Mouse (Mus musculus): ENCODE results near the gene Fam107b. TPM values are rescaled to one million over a fixed set of nuclear protein-coding genes. Genes with fewer than 3 reads are reported as not detected.

Fam107b gene
- polyA plus RNA-seq, 1 experiment = 0.32 TPM

DNA sequence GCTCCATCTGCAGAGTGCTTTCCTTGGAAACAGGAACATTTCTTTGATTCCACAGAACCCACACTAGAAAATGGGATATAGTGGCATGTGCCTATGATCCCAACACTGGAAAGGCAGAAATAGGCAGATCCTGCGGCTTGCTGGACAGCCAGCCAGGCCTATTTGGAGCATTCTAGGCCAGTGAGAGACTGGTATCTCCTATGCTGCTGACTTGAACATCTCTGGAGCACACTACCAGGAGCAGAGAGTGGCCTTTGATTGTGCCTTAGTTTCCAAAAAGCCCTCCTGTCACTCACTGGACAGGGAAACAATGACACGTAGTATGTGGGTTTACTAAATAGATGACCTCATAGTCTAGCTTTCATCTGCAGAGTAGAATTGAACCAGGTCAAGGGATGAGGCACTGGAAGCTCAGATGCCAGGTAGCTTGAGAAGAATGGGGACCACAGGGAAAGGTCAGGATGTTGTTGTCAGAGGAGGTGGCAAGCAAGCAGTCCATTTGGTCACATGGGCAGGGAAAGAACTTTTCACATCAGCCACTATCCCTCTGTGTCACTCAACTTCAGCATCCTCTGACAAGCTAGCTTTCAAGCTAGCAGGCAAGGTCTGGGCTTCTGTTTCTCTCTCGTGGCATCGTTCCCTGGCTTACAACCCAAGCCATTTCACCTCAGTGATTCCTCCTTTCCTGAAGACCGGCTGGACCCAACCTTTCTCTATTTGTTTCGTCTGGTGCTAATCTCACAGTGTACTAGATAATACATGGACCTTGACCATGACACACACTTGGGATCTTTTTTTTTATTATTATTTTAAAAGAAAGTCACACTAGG, 20.0 kb downstream of the Fam107b start:
- no peak for TF ChIP-seq GATA1 (IDR thresholded peaks at IDR 0.05; ENCODE audit: low read length)

- no peak for TF ChIP-seq GATA1 (IDR thresholded peaks at IDR 0.05; ENCODE audit: low read length)
Measured at GRCm38 (mm10) chr2:3590916-3591197, 20.6 kb downstream of the Fam107b start.

DNA sequence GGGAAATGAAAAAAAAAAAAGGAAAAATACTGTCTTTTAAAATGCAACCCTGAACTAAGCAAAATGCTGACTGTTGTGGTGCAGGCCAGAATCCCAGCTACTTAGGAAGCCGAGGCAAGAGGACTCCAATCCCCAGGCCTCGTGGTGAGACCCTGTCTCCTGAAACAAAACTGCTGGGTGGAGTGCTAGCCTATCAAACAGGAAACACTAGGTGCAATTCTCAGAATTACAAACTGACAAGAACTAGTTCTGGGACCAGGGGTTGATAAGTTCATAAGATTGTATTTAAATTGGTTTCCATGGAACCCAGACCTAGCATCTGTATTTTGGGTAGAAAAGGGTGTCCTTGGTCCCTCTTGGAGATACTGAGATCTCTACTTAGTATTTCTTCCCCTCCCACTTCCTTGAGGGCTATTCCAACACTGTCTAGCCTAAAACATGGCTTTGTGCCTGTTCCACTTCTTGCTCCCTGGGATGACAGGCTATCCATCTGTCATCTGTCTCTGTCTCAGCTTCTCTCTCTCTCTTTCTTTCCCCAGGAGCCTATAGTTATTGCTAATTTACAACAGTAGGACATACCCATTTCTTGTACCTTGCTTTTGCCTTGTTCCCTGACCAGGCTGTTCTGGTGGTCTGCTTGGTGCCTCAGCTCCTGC, 24.5 kb downstream of the Fam107b start:
- TF ChIP-seq GATA1 (IDR thresholded peaks at IDR 0.05; ENCODE audit: low read length) = no peak

- no peak for TF ChIP-seq GATA1 (IDR thresholded peaks at IDR 0.05; ENCODE audit: low read length)
Measured at GRCm38 (mm10) chr2:3600421-3600820, 30.1 kb downstream of the Fam107b start.

- no peak for TF ChIP-seq GATA1 (IDR thresholded peaks at IDR 0.05; ENCODE audit: low read length)
Measured at GRCm38 (mm10) chr2:3602599-3602998, 32.3 kb downstream of the Fam107b start.

- no peak for TF ChIP-seq GATA1 (IDR thresholded peaks at IDR 0.05; ENCODE audit: low read length)
Measured at GRCm38 (mm10) chr2:3603181-3603580, 32.9 kb downstream of the Fam107b start.

DNA sequence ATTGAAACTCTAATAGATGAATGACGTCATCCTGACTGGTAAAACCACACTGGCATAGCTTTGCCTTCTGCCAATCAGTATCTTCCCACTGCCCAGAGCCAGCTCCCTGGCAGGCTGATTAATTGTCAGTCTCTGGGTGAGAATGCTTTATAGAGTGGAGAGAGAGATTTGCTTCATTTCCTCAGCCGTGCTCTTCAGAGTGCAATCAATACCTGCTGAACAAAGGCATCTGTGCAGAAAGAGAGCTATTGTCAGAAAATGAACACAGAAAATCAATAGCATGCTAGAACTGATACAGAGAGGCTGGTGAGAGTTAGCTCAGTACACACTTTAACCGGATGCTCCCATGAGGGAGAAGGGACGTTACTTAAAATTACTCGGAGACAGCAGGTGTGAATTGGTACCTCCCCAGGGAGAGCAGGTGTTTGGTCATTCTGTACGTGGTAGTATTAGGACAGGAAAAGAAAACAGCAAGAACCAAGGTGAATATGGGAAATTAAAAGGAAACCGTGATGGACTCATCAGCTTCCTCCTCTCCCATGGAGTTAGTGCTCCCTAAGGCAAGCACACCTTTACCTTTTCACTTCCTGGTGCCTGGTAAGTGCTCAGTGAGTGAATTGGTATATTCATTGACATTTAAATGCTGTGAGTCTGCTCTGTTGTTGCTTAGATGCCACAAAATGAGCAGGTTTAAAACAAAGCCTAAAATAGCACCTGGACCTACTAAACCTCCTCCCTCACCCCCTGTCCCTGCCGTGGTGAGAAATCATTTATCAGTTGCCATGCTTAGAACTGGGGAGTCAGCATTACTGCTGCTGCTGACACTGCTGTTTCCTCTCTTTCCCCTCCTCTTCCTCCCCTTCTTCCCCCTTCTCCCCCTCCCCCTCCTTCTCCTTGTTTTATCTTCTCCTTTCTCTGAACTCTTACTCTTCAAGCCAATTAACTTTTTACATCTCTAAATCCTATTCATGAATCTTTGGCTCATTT, 38.9 kb downstream of the Fam107b start:
- TF ChIP-seq GATA1 (IDR thresholded peaks at IDR 0.05; ENCODE audit: low read length) = no peak

DNA sequence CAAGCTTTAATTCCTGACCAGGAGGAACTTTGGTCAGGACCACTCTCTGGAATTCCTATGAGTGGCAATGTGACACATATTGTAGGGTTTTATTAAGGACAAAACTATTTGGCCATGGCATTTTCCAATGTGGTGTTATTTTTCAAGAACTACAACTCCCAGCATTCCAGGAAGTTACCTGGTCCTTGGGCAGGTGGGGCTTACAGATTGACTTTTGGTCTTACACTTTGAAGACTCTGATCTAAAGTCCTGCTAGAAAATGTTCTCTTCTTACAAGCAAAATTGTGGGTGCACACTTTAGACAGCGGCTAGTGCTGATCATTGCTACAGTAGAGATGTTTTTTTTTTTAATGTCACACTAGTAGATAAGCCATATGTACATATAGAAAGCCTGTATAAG, 48.2 kb downstream of the Fam107b start:
- TF ChIP-seq GATA1 (IDR thresholded peaks at IDR 0.05; ENCODE audit: low read length) = no peak

GRCm38 (mm10) chr2:3621568-3621967, 51.3 kb downstream of the Fam107b start:
- TF ChIP-seq GATA1 (IDR thresholded peaks at IDR 0.05; ENCODE audit: low read length) = no peak

- TF ChIP-seq GATA1 (IDR thresholded peaks at IDR 0.05; ENCODE audit: low read length) = no peak
Measured at GRCm38 (mm10) chr2:3622158-3622557, 51.9 kb downstream of the Fam107b start.

GRCm38 (mm10) chr2:3623207-3623980, 53.1 kb downstream of the Fam107b start:
- TF ChIP-seq GATA1 (IDR thresholded peaks at IDR 0.05; ENCODE audit: low read length) = no peak

DNA sequence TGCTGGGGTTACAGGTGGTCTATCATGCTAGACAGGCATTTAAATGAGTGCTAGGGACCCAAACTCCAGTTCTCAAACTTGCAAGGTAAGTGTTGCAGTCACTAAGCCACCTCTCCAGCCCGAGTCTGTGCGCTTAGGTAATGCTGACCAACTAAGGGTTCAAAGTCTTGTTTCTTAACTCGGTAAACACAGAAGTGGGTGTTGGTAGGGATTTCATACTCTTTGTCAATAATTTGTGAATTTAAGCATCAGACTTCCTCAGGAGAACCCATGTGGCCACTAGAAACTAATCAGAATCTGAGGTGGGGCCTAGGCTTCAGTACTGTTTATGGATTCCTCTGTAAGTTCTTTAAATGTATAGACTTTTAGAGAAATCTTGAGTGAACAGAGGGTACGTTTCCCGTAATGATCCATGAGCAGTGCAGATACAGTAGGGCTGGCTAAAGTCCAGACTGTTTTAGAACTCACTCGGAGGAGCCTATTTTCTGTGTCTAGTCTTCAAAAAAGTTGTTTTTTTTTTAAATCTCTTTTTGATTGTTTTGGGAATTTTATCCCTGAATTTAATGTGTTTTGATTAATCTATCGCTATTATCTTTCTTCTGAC, 53.8 kb downstream of the Fam107b start:
- no peak for TF ChIP-seq GATA1 (IDR thresholded peaks at IDR 0.05; ENCODE audit: low read length)

DNA sequence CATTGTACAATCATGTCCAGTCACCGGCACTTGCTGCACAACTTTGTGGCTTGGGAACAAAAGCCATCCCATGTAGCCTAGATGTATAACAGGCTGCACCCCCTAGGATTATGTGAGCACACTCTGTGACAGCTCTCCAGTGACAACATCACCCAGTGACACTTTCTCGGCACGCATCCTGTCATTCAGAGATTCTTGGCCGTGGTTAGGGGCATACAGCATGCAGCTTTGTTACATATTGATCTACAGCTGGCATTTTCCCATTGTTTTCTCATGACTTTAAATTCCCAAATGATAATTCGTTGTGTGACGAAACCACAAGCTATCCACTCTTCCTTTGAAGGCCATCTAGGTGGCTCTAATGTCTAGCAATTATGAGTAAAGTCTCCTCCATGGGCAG, 58.8 kb downstream of the Fam107b start:
- TF ChIP-seq GATA1 (IDR thresholded peaks at IDR 0.05; ENCODE audit: low read length) = no peak

- no peak for TF ChIP-seq GATA1 (IDR thresholded peaks at IDR 0.05; ENCODE audit: low read length)
Measured at GRCm38 (mm10) chr2:3629741-3630140, 59.5 kb downstream of the Fam107b start.

Data from G1E-ER4 (cell line).